Mouse (Mus musculus) hindbrain, embryonic 12.5 days (tissue): ENCODE measurements around the gene Rpl37. TPM values are rescaled to one million over a fixed set of nuclear protein-coding genes. Genes with fewer than 3 reads are reported as not detected.

Experiments used
- ATAC-seq: fragments of 200-750 bp; cut with Nextera tagmentation; 2 replicates; pipeline ENCODE4 v1.8.0; 2017; ENCODE audit warnings: moderate TSS enrichment; ENCODE audit not compliant: low FRiP score
- H3K27ac ChIP-seq: fragments of 300-500 bp; sonication (generic); 2 replicates; pipeline ENCODE4 v1.5.1; 2016; ENCODE audit warnings: mild to moderate bottlenecking
- H3K27me3 ChIP-seq: fragments of 300-500 bp; sonication (generic); 2 replicates; pipeline ENCODE4 v1.6.1; 2016; ENCODE audit warnings: mild to moderate bottlenecking
- H3K36me3 ChIP-seq: fragments of 300-500 bp; sonication (generic); 2 replicates; pipeline ENCODE4 v1.6.1; 2016; ENCODE audit warnings: mild to moderate bottlenecking
- H3K4me1 ChIP-seq: fragments of 300-500 bp; sonication (generic); 2 replicates; pipeline ENCODE4 v1.6.1; 2016
- H3K4me2 ChIP-seq: fragments of 300-500 bp; sonication (generic); replicated peaks from 2 replicates; pipeline ENCODE4 v1.6.1; 2016; ENCODE audit warnings: mild to moderate bottlenecking
- H3K4me3 ChIP-seq: fragments of 300-500 bp; sonication (generic); 2 replicates; pipeline ENCODE4 v1.5.1; 2016; ENCODE audit warnings: mild to moderate bottlenecking
- H3K9ac ChIP-seq: fragments of 300-500 bp; sonication (generic); 2 replicates; pipeline ENCODE4 v1.6.1; 2016; ENCODE audit warnings: mild to moderate bottlenecking, moderate library complexity
- H3K9me3 ChIP-seq: fragments of 300-500 bp; sonication (generic); replicated peaks from 2 replicates; pipeline ENCODE4 v1.6.1; 2016; ENCODE audit warnings: mild to moderate bottlenecking
- WGBS: fragments of 180-500 bp; shearing (Covaris S2); methylation state at CpG from one replicate; pipeline ENCODE4 v1.1.7; 2016; 5-methylcytosine and 5-hydroxymethylcytosine counted together
- polyA plus RNA-seq: library from polyadenylated mRNA; unstranded; fragments of >200 nt; fragmentation: Nextera tagmentation; extraction: Ambion mirVana; gene quantifications from 2 replicates; pipeline ENCODE4 v1.2.1, GENCODE M21; 2016

The Rpl37 gene
- 384 and 473 TPM in 2 replicates for polyA plus RNA-seq

- H3K36me3 ChIP-seq: peaks cover 29% of the 10 kb centered on the region
- no peaks in the 10 kb centered on the region for H3K9me3 ChIP-seq
- peak within 1 kb of the TSS; percentile 91 for H3K9ac ChIP-seq
- peak; percentile 99 for ATAC-seq
- peak within 1 kb of the TSS; percentile 76 for H3K4me2 ChIP-seq
- H3K27me3 ChIP-seq: no peaks in the 10 kb centered on the region
- H3K4me1 ChIP-seq: peaks cover 15% of the 10 kb centered on the region
- under 1% methylated on average over 55 of the region's 55 CpGs for WGBS
- H3K27ac ChIP-seq: peak within 1 kb of the TSS; percentile 91
- peak within 1 kb of the TSS; percentile 80 for H3K4me3 ChIP-seq
These were observed at the start of gene Rpl37 for GRCm38 (mm10) chr15:5116270-5117030. Gene Rpl37, plus strand, starts transcription at chr15:5116645.

GRCm38 (mm10) chr15:5068801-5069518 is 47.5 kb upstream of the Rpl37 start:
- no peak overlapping the region for H3K4me3 ChIP-seq
- no peak overlapping the region for H3K4me2 ChIP-seq
- no peaks in the 10 kb centered on the region for H3K4me1 ChIP-seq
- H3K27me3 ChIP-seq: no peaks in the 10 kb centered on the region
- ATAC-seq: no peak
- 62% methylated on average over 15 of the region's 15 CpGs for WGBS
- no peaks in the 10 kb centered on the region for H3K9me3 ChIP-seq
- H3K36me3 ChIP-seq: no peaks in the 10 kb centered on the region
- no peak overlapping the region for H3K9ac ChIP-seq
- no peak overlapping the region for H3K27ac ChIP-seq

DNA sequence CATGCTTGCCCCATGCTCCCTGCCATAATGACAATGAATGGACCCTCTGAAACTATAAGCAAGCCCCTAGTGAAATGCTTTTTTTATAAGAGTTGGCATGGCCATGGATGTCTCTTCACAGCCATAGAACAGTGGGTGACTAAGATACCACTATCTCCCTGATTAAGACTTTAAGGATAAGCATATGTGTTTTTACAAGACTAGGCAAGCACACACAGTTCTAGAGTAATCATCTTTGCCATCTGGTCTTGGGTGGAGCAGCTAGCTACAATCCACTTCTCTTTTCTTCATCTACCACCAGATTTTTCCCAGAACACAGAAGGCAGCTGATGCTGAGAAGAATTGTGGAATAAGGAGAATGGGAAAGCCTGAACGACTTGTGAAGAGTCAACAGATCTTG is 35.2 kb upstream of the Rpl37 start:
- no peaks in the 10 kb centered on the region for H3K27me3 ChIP-seq
- H3K4me3 ChIP-seq: no peak overlapping the region
- no peaks in the 10 kb centered on the region for H3K4me1 ChIP-seq
- H3K9me3 ChIP-seq: no peaks in the 10 kb centered on the region
- H3K4me2 ChIP-seq: no peak overlapping the region
- 82% methylated on average over 1 of the region's 1 CpGs for WGBS
- H3K36me3 ChIP-seq: no peaks in the 10 kb centered on the region
- H3K27ac ChIP-seq: no peak overlapping the region
- ATAC-seq: no peak
- no peak overlapping the region for H3K9ac ChIP-seq

DNA sequence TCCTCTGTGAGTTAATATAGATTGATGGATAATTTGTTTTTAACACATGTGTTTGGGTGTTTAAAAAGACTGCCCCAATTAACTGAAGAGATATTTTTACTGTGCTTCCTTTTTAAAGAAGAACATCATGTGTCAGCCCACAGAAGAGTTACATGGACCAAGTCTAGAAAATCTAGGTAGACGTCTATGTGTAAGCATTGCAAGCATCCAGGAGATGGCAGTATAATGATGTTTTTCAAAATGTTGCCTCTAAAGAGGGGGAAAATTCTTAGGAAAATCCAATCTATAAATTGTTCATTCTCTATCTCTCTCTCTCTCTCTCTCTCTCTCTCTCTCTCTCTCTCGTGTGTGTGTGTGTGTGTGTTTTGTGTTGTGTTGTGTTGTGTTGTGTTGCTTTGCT is 30.3 kb upstream of the Rpl37 start:
- H3K9ac ChIP-seq: no peak overlapping the region
- H3K4me1 ChIP-seq: no peaks in the 10 kb centered on the region
- H3K4me2 ChIP-seq: no peak overlapping the region
- H3K36me3 ChIP-seq: no peaks in the 10 kb centered on the region
- no peaks in the 10 kb centered on the region for H3K27me3 ChIP-seq
- H3K27ac ChIP-seq: no peak overlapping the region
- WGBS: 17% methylated on average over 2 of the region's 2 CpGs
- H3K9me3 ChIP-seq: no peaks in the 10 kb centered on the region
- H3K4me3 ChIP-seq: no peak overlapping the region
- no peak for ATAC-seq

GRCm38 (mm10) chr15:5088850-5089608 is 27.4 kb upstream of the Rpl37 start:
- WGBS: 71% methylated on average over 7 of the region's 7 CpGs
- H3K27me3 ChIP-seq: no peaks in the 10 kb centered on the region

DNA sequence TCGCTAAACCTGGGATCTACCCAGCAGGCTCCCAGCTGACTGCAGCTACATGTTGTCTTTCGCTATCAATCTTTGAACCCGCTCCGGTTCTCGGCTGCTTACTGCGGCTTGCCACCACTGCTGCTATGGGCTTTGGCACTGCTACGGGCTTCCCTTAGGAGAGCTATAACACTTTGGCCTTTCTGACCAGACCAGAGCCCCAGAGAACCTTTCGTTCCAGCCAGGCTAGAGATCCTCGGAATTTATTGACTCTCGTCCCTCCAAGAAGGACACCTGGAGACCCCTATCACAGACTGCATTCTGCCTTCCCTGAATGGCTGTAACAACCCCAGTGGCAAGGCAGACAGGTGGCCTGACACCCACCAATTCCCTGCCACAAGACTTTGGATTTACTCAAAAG is 26.3 kb upstream of the Rpl37 start:
- H3K4me3 ChIP-seq: no peak overlapping the region
- H3K4me2 ChIP-seq: no peak overlapping the region
- H3K36me3 ChIP-seq: no peaks in the 10 kb centered on the region
- H3K27ac ChIP-seq: no peak overlapping the region
- 92% methylated on average over 10 of the region's 10 CpGs for WGBS
- no peak overlapping the region for H3K9ac ChIP-seq
- H3K9me3 ChIP-seq: peaks cover 1% of the 10 kb centered on the region; the same call in 1 of the 2 replicates
- ATAC-seq: no peak
- H3K27me3 ChIP-seq: no peaks in the 10 kb centered on the region
- no peaks in the 10 kb centered on the region for H3K4me1 ChIP-seq

More at GRCm38 (mm10) chr15:5088850-5089608, 27.4 kb upstream of the Rpl37 start:
- H3K9ac ChIP-seq: no peak overlapping the region
- H3K4me1 ChIP-seq: no peaks in the 10 kb centered on the region
- H3K9me3 ChIP-seq: no peaks in the 10 kb centered on the region
- H3K27ac ChIP-seq: no peak overlapping the region
- ATAC-seq: peak; percentile 68
- H3K4me2 ChIP-seq: no peak overlapping the region
- H3K36me3 ChIP-seq: no peaks in the 10 kb centered on the region
- no peak overlapping the region for H3K4me3 ChIP-seq

DNA sequence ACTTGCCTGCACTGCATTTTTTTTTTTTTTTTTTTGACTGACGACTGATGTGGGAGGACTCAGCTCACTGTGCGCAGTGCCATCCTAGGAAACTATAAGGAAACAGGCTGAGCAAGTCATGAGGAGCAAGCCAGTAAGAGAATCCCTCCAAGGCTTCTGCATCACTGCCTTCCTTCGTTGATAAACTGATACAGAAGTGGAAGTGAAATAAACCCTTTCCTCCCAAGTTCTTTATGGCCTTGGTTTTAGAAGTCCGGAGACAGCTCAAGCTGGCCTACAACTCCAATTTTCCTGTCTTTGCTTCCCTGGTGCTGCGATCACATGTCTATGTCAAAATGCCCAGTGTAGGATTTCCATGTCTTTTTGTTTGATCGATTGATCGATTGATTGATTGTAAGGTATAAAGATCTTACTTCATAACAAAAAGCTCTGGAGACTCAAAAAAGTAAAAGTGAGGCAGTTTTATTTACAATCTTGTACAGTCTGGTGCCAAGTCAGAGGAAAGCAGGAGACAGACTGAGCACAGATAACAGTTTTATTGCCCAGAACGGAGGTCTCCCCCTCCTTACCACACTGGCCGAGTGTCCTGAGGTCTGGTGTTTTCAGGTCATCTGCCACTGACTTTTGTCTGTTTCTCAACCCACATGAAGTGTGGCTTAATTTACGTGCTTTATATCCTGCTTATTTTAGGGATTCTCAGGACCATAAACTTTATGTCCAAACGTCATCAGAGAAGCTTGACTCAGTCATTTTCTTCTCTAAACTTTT is 20.7 kb upstream of the Rpl37 start:
- no peak overlapping the region for H3K4me2 ChIP-seq
- WGBS: 91% methylated on average over 11 of the region's 11 CpGs

GRCm38 (mm10) chr15:5097376-5097775 is 19.1 kb upstream of the Rpl37 start:
- Histone ChIP-seq H3K27me3 (no peaks in the 10 kb centered on the region), H3K4me1 (no peaks in the 10 kb centered on the region), H3K4me3 (no peak overlapping the region), H3K9ac (no peak overlapping the region), H3K4me2 (no peak overlapping the region), H3K9me3 (peaks cover 3% of the 10 kb centered on the region; the same call in 1 of the 2 replicates), H3K27ac (no peak overlapping the region), H3K36me3 (no peaks in the 10 kb centered on the region)
- ATAC-seq: no peak
- WGBS: 100% methylated on average over 1 of the region's 1 CpGs

More for the DNA sequence above, 20.7 kb upstream of the Rpl37 start:
- Histone ChIP-seq H3K9me3 (peaks cover 3% of the 10 kb centered on the region; the same call in 1 of the 2 replicates), H3K4me3 (no peak overlapping the region), H3K27me3 (no peaks in the 10 kb centered on the region), H3K4me1 (no peaks in the 10 kb centered on the region), H3K36me3 (no peaks in the 10 kb centered on the region), H3K27ac (no peak overlapping the region), H3K9ac (no peak overlapping the region)
- no peak for ATAC-seq

- Histone ChIP-seq H3K9ac (no peak overlapping the region), H3K9me3 (no peaks in the 10 kb centered on the region), H3K36me3 (no peaks in the 10 kb centered on the region), H3K4me1 (no peaks in the 10 kb centered on the region), H3K27me3 (no peaks in the 10 kb centered on the region), H3K27ac (no peak overlapping the region), H3K4me3 (no peak overlapping the region), H3K4me2 (no peak overlapping the region)
- ATAC-seq: no peak
- WGBS: 95% methylated on average over 4 of the region's 4 CpGs
These were observed 14.1 kb upstream of the Rpl37 start for GRCm38 (mm10) chr15:5102312-5102711.

GRCm38 (mm10) chr15:5105891-5106290 is 10.6 kb upstream of the Rpl37 start:
- Histone ChIP-seq H3K27ac (no peak overlapping the region), H3K36me3 (no peaks in the 10 kb centered on the region), H3K4me2 (no peak overlapping the region), H3K4me3 (no peak overlapping the region), H3K4me1 (no peaks in the 10 kb centered on the region), H3K9me3 (no peaks in the 10 kb centered on the region), H3K9ac (no peak overlapping the region), H3K27me3 (no peaks in the 10 kb centered on the region)
- no peak for ATAC-seq
- WGBS: 84% methylated on average over 6 of the region's 6 CpGs

GRCm38 (mm10) chr15:5106293-5106692 is 10.2 kb upstream of the Rpl37 start:
- ATAC-seq: no peak
- 54% methylated on average over 2 of the region's 2 CpGs for WGBS

More at GRCm38 (mm10) chr15:5106293-5106692, 10.2 kb upstream of the Rpl37 start:
- no peak overlapping the region for H3K4me2 ChIP-seq
- H3K9ac ChIP-seq: no peak overlapping the region
- no peak overlapping the region for H3K27ac ChIP-seq
- H3K36me3 ChIP-seq: no peaks in the 10 kb centered on the region
- no peaks in the 10 kb centered on the region for H3K9me3 ChIP-seq
- H3K4me3 ChIP-seq: no peak overlapping the region
- H3K4me1 ChIP-seq: no peaks in the 10 kb centered on the region
- H3K27me3 ChIP-seq: no peaks in the 10 kb centered on the region
